Comparison of ENCODE assay signal across 18 mouse cellular contexts in the genomic region with DNA sequence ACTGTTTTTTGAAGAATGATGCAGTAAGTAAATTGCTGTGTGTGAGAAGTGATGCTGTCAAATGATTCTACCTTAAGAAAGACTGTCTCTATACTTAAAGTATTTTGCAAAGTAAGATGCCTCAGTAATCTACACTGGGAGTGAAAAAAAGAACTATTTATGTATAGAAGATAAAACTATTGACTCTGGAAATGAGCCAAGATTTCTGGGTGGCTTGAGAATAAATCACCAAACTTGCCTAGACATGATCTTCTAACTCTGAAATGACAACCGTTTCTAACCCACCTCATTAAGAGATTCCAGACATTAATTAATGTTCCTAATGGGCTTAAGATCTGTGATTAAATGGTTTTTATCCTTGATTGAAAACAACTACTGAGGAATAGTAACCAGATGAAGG.
"Had no signal": no experiment of that assay in that cellular context is flagged by ENCODE, and none has a peak within 500 bp of the region (broad histone marks: within the 10 kb centered on the region; RNA-seq: fewer than 3 reads in every experiment).

No protein-coding gene starts in this region.

- H3K36me3 ChIP-seq: kidney, embryonic 15.5 days; limb, embryonic 15.5 days; lung, embryonic 15.5 days; stomach, embryonic 15.5 days had no signal

- ATAC-seq: liver, postnatal 0 days had no signal

- H3K27me3 ChIP-seq: kidney, embryonic 15.5 days; limb, embryonic 15.5 days; lung, embryonic 15.5 days; stomach, embryonic 15.5 days had no signal

- H3K9ac ChIP-seq: kidney, embryonic 15.5 days; limb, embryonic 15.5 days; liver, embryonic 14.5 days; liver, postnatal 0 days; lung, embryonic 15.5 days; stomach, embryonic 15.5 days had no signal

- H3K9me3 ChIP-seq: kidney, embryonic 15.5 days; limb, embryonic 15.5 days; lung, embryonic 15.5 days; stomach, embryonic 15.5 days had no signal

- DNase-seq: kidney, adult 8-10 months; kidney, postnatal 14 days; layer of hippocampus, adult 9-11 months; liver, postnatal 0 days; lung, postnatal 14 days; lung, postnatal 4 days; midbrain, embryonic 14.5 days; right cerebral cortex, postnatal 25 days; spleen, adult 18-20 months; thymus, postnatal 36 days had no signal

- H3K27ac ChIP-seq: kidney, embryonic 15.5 days; layer of hippocampus, adult 2 months; limb, embryonic 15.5 days; liver, embryonic 14.5 days; lung, embryonic 15.5 days; stomach, embryonic 15.5 days had no signal

- H3K4me3 ChIP-seq: kidney, embryonic 15.5 days; layer of hippocampus, adult 2 months; limb, embryonic 15.5 days; lung, embryonic 15.5 days; stomach, embryonic 15.5 days had no signal

- H3K4me2 ChIP-seq: kidney, embryonic 15.5 days; limb, embryonic 15.5 days; liver, embryonic 11.5 days; lung, embryonic 15.5 days; midbrain, embryonic 11.5 days; stomach, embryonic 15.5 days had no signal

- H3K4me1 ChIP-seq: limb, embryonic 15.5 days; stomach, embryonic 15.5 days had no signal
